Mouse (Mus musculus) neural tube, embryonic 13.5 days (tissue): ENCODE measurements around the gene Adgrf2. TPM values are rescaled to one million over a fixed set of nuclear protein-coding genes. Genes with fewer than 3 reads are reported as not detected.

ENCODE experiments used
- ATAC-seq: fragments of 200-750 bp; cut with Nextera tagmentation; 2 replicates; pipeline ENCODE4 v1.8.0; 2017; ENCODE audit warnings: low read depth, mild to moderate bottlenecking, moderate TSS enrichment, moderate library complexity
- H3K27ac ChIP-seq: fragments of 300-500 bp; sonication (generic); replicated peaks from 2 replicates; pipeline ENCODE4 v1.5.1; 2015; ENCODE audit warnings: moderate library complexity, mild to moderate bottlenecking, inconsistent platforms
- H3K27me3 ChIP-seq: fragments of 300-500 bp; sonication (generic); 2 replicates; pipeline ENCODE4 v1.6.1; 2015; ENCODE audit warnings: mild to moderate bottlenecking, inconsistent platforms
- H3K36me3 ChIP-seq: fragments of 300-500 bp; sonication (generic); 2 replicates; pipeline ENCODE4 v1.6.1; 2015; ENCODE audit warnings: mild to moderate bottlenecking, inconsistent platforms
- H3K4me1 ChIP-seq: fragments of 300-500 bp; sonication (generic); replicated peaks from 2 replicates; pipeline ENCODE4 v1.6.1; 2015; ENCODE audit warnings: inconsistent platforms
- H3K4me2 ChIP-seq: fragments of 300-500 bp; sonication (generic); 2 replicates; pipeline ENCODE4 v1.6.1; 2015; ENCODE audit warnings: inconsistent platforms, mild to moderate bottlenecking, moderate library complexity
- H3K4me3 ChIP-seq: fragments of 300-500 bp; sonication (generic); 2 replicates; pipeline ENCODE4 v1.5.1; 2015; ENCODE audit warnings: mild to moderate bottlenecking, inconsistent platforms
- H3K9ac ChIP-seq: fragments of 300-500 bp; sonication (generic); 2 replicates; pipeline ENCODE4 v1.6.1; 2015; ENCODE audit warnings: moderate library complexity, mild to moderate bottlenecking, inconsistent platforms
- H3K9me3 ChIP-seq: fragments of 300-500 bp; sonication (generic); 2 replicates; pipeline ENCODE4 v1.6.1; 2016; ENCODE audit warnings: inconsistent platforms
- WGBS: fragments of 180-500 bp; shearing (Covaris S2); methylation state at CpG from one replicate; pipeline ENCODE4 v1.1.7; 2015; 5-methylcytosine and 5-hydroxymethylcytosine counted together
- polyA plus RNA-seq: library from polyadenylated mRNA; unstranded; fragments of >200 nt; fragmentation: Nextera tagmentation; extraction: Ambion mirVana; gene quantifications from 2 replicates; pipeline ENCODE4 v1.2.1, GENCODE M21; 2015

Adgrf2 gene
- 0.08 TPM in 1 of 2 replicates, not detected in the other for polyA plus RNA-seq

- H3K4me1 ChIP-seq = no peaks in the 10 kb centered on the region
- H3K27ac ChIP-seq = no peak within 1 kb of the TSS
- no peaks in the 10 kb centered on the region for H3K36me3 ChIP-seq
- H3K4me2 ChIP-seq = no peak within 1 kb of the TSS
- WGBS = 30% methylated on average over 7 of the region's 7 CpGs
- H3K9ac ChIP-seq = no peak within 1 kb of the TSS
- H3K9me3 ChIP-seq = no peaks in the 10 kb centered on the region
- ATAC-seq = no peak
- no peaks in the 10 kb centered on the region for H3K27me3 ChIP-seq
- H3K4me3 ChIP-seq = no peak within 1 kb of the TSS
These were observed at the start of gene Adgrf2 for GRCm38 (mm10) chr17:42741801-42742217. Gene Adgrf2, minus strand, starts transcription at chr17:42742179.

GRCm38 (mm10) chr17:42790787-42791186 is 48.8 kb upstream of the Adgrf2 start:
- Histone ChIP-seq H3K9me3 (no peaks in the 10 kb centered on the region), H3K27ac (no peak overlapping the region)
- no peak for ATAC-seq

DNA sequence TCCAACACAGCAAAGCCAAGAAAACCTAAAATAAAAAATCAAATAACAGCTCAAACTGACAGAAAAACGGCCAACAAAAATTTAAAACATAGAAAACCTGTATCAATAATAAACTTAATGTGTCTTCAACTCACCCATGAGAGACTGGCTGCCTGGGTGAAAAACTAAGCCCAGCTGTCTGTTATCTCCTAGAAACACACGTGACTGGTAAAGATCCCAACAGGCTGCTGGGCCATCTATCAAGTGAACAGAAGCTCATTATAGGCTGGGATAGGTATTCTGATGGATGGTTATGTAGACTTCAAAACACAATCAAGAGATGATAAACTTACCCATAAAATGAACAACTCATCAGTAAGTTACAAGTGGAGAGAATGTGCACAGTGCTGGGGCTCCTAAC is 47.7 kb upstream of the Adgrf2 start:
- WGBS = 82% methylated on average over 2 of the region's 2 CpGs
- ATAC-seq = no peak

More at GRCm38 (mm10) chr17:42790787-42791186, 48.8 kb upstream of the Adgrf2 start:
- Histone ChIP-seq H3K4me3 (no peak overlapping the region), H3K4me2 (no peak overlapping the region), H3K36me3 (peaks cover 8% of the 10 kb centered on the region), H3K27me3 (no peaks in the 10 kb centered on the region), H3K4me1 (no peaks in the 10 kb centered on the region), H3K9ac (no peak overlapping the region)
- WGBS = 91% methylated on average over 1 of the region's 1 CpGs

DNA sequence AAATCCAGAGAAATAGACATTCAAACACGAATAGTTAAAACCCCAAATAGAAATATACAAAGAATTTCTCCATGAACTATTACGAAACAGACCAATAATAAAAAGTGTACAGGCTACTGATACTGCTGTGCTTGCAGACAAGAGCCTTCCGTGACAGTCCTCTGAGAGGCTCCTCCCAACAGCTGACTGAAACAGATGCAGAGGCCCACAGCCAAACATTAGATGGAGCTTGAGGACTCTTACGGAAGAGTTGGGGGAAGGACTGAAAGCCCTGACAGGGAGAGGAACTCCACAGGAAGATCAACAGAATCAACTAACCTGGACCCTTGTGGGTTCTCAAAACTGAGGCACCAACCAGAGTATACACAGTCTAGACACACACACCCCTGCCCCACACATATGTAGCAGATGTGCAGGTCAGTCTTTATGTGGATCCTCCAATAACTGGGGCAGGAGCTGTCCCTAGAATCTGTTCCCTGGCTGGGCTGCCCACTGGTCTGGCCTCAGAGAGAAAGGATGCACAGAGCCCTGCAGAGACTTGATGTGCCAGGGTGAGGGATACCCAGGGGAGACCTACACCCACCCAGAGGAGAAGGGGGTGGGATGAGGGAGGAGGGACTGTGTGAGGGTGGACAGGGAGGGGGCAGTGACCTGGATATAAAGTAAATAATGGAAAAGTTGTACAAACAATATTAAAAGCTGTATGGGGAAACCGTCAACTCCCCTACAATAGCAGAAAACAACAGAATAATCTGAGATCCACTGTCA is 46.9 kb upstream of the Adgrf2 start:
- no peak for ATAC-seq
- H3K9ac ChIP-seq = no peak overlapping the region

More for the DNA sequence above, 47.7 kb upstream of the Adgrf2 start:
- H3K27ac ChIP-seq = no peak overlapping the region
- H3K4me1 ChIP-seq = no peaks in the 10 kb centered on the region
- H3K9me3 ChIP-seq = no peaks in the 10 kb centered on the region
- H3K4me2 ChIP-seq = no peak overlapping the region
- no peak overlapping the region for H3K9ac ChIP-seq
- no peaks in the 10 kb centered on the region for H3K27me3 ChIP-seq
- H3K36me3 ChIP-seq = peaks cover 8% of the 10 kb centered on the region
- no peak overlapping the region for H3K4me3 ChIP-seq

DNA sequence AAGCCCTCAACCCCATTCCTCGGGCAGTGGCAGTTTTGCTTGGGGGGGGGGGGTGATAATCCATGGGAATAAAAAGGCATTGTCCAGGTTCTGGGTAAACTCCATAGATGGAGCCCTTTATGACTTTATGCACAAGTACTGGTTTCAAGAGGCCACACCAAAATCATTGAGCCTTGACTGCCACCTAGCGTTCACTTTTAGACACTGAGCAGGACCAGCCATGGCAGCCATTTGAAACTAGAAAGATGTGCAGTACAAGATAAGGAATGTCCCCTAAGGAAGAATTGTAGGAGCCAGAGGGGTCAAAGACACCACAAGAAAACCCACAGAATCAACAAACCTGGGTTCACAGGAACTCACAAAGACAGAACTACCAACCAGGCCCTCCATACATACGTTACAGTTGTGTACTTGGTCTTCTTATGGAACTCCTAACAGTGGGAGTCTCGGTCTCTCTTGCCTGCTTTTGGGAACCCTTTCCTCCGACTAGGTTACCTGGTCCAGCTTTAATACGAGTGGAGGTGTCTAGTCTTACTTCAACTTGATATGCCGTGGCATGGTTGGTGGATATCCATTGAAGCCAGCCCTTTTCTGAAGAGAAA is 40.3 kb upstream of the Adgrf2 start:
- H3K4me1 ChIP-seq = no peaks in the 10 kb centered on the region
- WGBS = 59% methylated on average over 7 of the region's 7 CpGs
- no peaks in the 10 kb centered on the region for H3K36me3 ChIP-seq
- no peaks in the 10 kb centered on the region for H3K27me3 ChIP-seq
- no peaks in the 10 kb centered on the region for H3K9me3 ChIP-seq
- no peak overlapping the region for H3K4me3 ChIP-seq
- H3K9ac ChIP-seq = no peak overlapping the region
- peak; percentile 87 for ATAC-seq
- no peak overlapping the region for H3K4me2 ChIP-seq
- no peak overlapping the region for H3K27ac ChIP-seq

More for the DNA sequence above, 46.9 kb upstream of the Adgrf2 start:
- no peaks in the 10 kb centered on the region for H3K27me3 ChIP-seq
- H3K27ac ChIP-seq = no peak overlapping the region
- no peak overlapping the region for H3K4me2 ChIP-seq
- H3K4me1 ChIP-seq = no peaks in the 10 kb centered on the region
- H3K4me3 ChIP-seq = no peak overlapping the region
- H3K36me3 ChIP-seq = peaks cover 8% of the 10 kb centered on the region
- no peaks in the 10 kb centered on the region for H3K9me3 ChIP-seq
- 88% methylated on average over 5 of the region's 5 CpGs for WGBS

DNA sequence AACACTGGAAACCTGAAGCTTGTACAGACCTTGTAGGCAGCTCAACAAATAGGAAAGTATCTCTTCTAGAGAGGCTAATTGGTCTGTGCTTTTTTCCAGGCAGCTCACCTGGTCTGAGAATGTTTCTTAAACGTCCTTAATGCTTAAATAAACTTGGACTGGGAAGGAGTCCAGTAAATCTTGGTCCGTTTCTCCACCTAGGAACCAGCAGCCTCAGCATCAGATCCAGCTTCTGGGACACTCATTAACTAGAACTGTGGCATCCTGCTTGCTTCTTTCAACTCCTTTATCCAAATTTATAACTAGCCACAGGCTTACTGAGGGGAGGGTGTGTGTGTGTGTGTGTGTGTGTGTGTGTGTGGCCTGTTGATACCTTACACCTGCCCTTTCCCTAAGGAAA is 11.8 kb upstream of the Adgrf2 start:
- H3K27me3 ChIP-seq = no peaks in the 10 kb centered on the region
- H3K9ac ChIP-seq = no peak overlapping the region
- no peak overlapping the region for H3K4me2 ChIP-seq
- no peaks in the 10 kb centered on the region for H3K9me3 ChIP-seq
- ATAC-seq = no peak
- no peaks in the 10 kb centered on the region for H3K4me1 ChIP-seq
- H3K27ac ChIP-seq = no peak overlapping the region
- no peak overlapping the region for H3K4me3 ChIP-seq
- WGBS = 65% methylated on average over 2 of the region's 2 CpGs
- H3K36me3 ChIP-seq = no peaks in the 10 kb centered on the region

DNA sequence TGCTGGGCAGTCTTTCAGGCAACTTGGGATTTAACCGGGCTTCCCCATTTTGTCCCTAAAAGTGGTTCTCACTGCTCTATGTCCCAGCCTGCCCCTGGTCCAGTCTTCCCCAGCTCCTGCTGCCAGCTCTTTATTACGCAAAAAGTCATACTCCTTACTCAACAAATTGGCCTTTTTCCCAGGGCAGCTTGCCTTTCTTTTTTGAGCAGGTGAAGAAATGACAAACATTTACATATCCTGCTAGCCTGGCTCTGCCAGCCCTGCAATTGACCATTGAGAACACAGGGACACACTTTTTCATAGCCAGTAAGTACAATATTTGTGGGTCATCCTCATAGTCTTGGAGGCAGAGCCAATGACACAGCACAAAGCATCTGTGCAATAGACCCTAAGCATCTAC is 10.2 kb upstream of the Adgrf2 start:
- Histone ChIP-seq H3K27me3 (no peaks in the 10 kb centered on the region), H3K27ac (no peak overlapping the region), H3K4me3 (no peak overlapping the region), H3K9me3 (no peaks in the 10 kb centered on the region), H3K4me1 (no peaks in the 10 kb centered on the region), H3K9ac (no peak overlapping the region), H3K36me3 (no peaks in the 10 kb centered on the region), H3K4me2 (no peak overlapping the region)
- no peak for ATAC-seq
- 94% methylated on average over 2 of the region's 2 CpGs for WGBS

GRCm38 (mm10) chr17:42745657-42746420 is 3.9 kb upstream of the Adgrf2 start:
- WGBS = 90% methylated on average over 6 of the region's 6 CpGs
- no peak overlapping the region for H3K9ac ChIP-seq
- no peak overlapping the region for H3K4me2 ChIP-seq
- no peak overlapping the region for H3K4me3 ChIP-seq
- H3K27ac ChIP-seq = no peak overlapping the region
- H3K27me3 ChIP-seq = no peaks in the 10 kb centered on the region
- H3K9me3 ChIP-seq = no peaks in the 10 kb centered on the region
- H3K4me1 ChIP-seq = no peaks in the 10 kb centered on the region
- H3K36me3 ChIP-seq = no peaks in the 10 kb centered on the region
- ATAC-seq = no peak

GRCm38 (mm10) chr17:42742823-42743222 is 844 bp upstream of the Adgrf2 start:
- no peak for ATAC-seq
- Histone ChIP-seq H3K9ac (no peak overlapping the region), H3K36me3 (no peaks in the 10 kb centered on the region), H3K27ac (no peak overlapping the region), H3K9me3 (no peaks in the 10 kb centered on the region), H3K27me3 (no peaks in the 10 kb centered on the region), H3K4me3 (no peak overlapping the region), H3K4me2 (no peak overlapping the region), H3K4me1 (no peaks in the 10 kb centered on the region)
- 88% methylated on average over 3 of the region's 3 CpGs for WGBS

- H3K4me1 ChIP-seq = no peaks in the 10 kb centered on the region
- no peak overlapping the region for H3K9ac ChIP-seq
- WGBS = 89% methylated on average over 6 of the region's 6 CpGs
- no peak overlapping the region for H3K4me2 ChIP-seq
- no peaks in the 10 kb centered on the region for H3K36me3 ChIP-seq
- ATAC-seq = no peak
- no peak overlapping the region for H3K27ac ChIP-seq
- H3K9me3 ChIP-seq = no peaks in the 10 kb centered on the region
- H3K27me3 ChIP-seq = no peaks in the 10 kb centered on the region
- H3K4me3 ChIP-seq = no peak overlapping the region
These were observed 3.2 kb downstream of the Adgrf2 start for GRCm38 (mm10) chr17:42738794-42739193.

- no peak overlapping the region for H3K4me3 ChIP-seq
- H3K27me3 ChIP-seq = no peaks in the 10 kb centered on the region
- no peaks in the 10 kb centered on the region for H3K36me3 ChIP-seq
- no peak for ATAC-seq
- H3K4me2 ChIP-seq = no peak overlapping the region
- H3K9me3 ChIP-seq = no peaks in the 10 kb centered on the region
- no peak overlapping the region for H3K9ac ChIP-seq
- H3K27ac ChIP-seq = no peak overlapping the region
- 58% methylated on average over 3 of the region's 3 CpGs for WGBS
- no peaks in the 10 kb centered on the region for H3K4me1 ChIP-seq
These were observed 24.8 kb downstream of the Adgrf2 start for GRCm38 (mm10) chr17:42717161-42717560.

- 95% methylated on average over 7 of the region's 7 CpGs for WGBS
- Histone ChIP-seq H3K4me3 (no peak overlapping the region), H3K4me1 (no peaks in the 10 kb centered on the region), H3K9ac (no peak overlapping the region), H3K9me3 (no peaks in the 10 kb centered on the region), H3K27ac (no peak overlapping the region), H3K36me3 (no peaks in the 10 kb centered on the region), H3K4me2 (no peak overlapping the region), H3K27me3 (no peaks in the 10 kb centered on the region)
- no peak for ATAC-seq
These were observed 27.0 kb downstream of the Adgrf2 start for GRCm38 (mm10) chr17:42714991-42715390.
